Mouse (Mus musculus) heart, embryonic 14.5 days (tissue): ENCODE results near the gene 4921524J17Rik. TPM values are rescaled to one million over a fixed set of nuclear protein-coding genes. Genes with fewer than 3 reads are reported as not detected.

Experiments
- ATAC-seq: fragments of 200-750 bp; cut with Nextera tagmentation; 2 replicates; pipeline ENCODE4 v1.8.0; 2017; ENCODE audit warnings: low read depth, moderate TSS enrichment; ENCODE audit not compliant: insufficient number of reproducible peaks, insufficient read depth, low FRiP score
- H3K27ac ChIP-seq, 2 experiments: fragments of 200-500 bp in 1 of 2; fragments of 300-500 bp in 1 of 2; sonication (generic) in 1 of 2; replicated peaks in 1 of 2; 2 replicates each; pipeline ENCODE4 v1.5.1; 2012 to 2014; ENCODE audit warnings: low read depth in 2 of 2, low read length in 2 of 2, control low read depth in 1 of 2, mild to moderate bottlenecking in 1 of 2, mixed read lengths in 1 of 2; ENCODE audit not compliant: control insufficient read depth in 1 of 2, insufficient read depth in 1 of 2
- H3K27me3 ChIP-seq: fragments of 300-500 bp; sonication (generic); 2 replicates; pipeline ENCODE4 v1.6.1; 2014; ENCODE audit warnings: mild to moderate bottlenecking, low read length, control low read depth; ENCODE audit not compliant: control insufficient read depth, insufficient read depth
- H3K36me3 ChIP-seq: fragments of 300-500 bp; sonication (generic); 2 replicates; pipeline ENCODE4 v1.6.1; 2014; ENCODE audit warnings: mild to moderate bottlenecking, control low read depth, low read length, mixed read lengths; ENCODE audit not compliant: control insufficient read depth, insufficient read depth
- H3K4me1 ChIP-seq, 2 experiments: fragments of 200-500 bp in 1 of 2; fragments of 300-500 bp in 1 of 2; sonication (generic) in 1 of 2; 2 replicates each; pipeline ENCODE4 v1.6.1; 2012 to 2014; ENCODE audit warnings: low read length in 2 of 2, control low read depth in 1 of 2, mixed read lengths in 1 of 2; ENCODE audit not compliant: control insufficient read depth in 2 of 2, insufficient read depth in 2 of 2
- H3K4me2 ChIP-seq: fragments of 300-500 bp; sonication (generic); 2 replicates; pipeline ENCODE4 v1.6.1; 2014; ENCODE audit warnings: mild to moderate bottlenecking, low read length
- H3K4me3 ChIP-seq, 2 experiments: fragments of 200-500 bp in 1 of 2; fragments of 300-500 bp in 1 of 2; sonication (generic) in 1 of 2; 2 replicates each; pipeline ENCODE4 v1.5.1; 2012 to 2014; ENCODE audit warnings: low read length in 2 of 2, mild to moderate bottlenecking in 2 of 2, control low read depth in 1 of 2, low read depth in 1 of 2, moderate library complexity in 1 of 2; ENCODE audit not compliant: control insufficient read depth in 1 of 2, insufficient read depth in 1 of 2
- H3K9ac ChIP-seq: fragments of 300-500 bp; sonication (generic); 2 replicates; pipeline ENCODE4 v1.6.1; 2014; ENCODE audit warnings: mild to moderate bottlenecking, low read length
- H3K9me3 ChIP-seq: fragments of 300-500 bp; sonication (generic); 2 replicates; pipeline ENCODE4 v1.6.1; 2016; ENCODE audit warnings: low read length, control low read depth; ENCODE audit not compliant: control insufficient read depth
- WGBS: fragments of 180-500 bp; shearing (Covaris S2); extraction: QIAGEN DNeasy Blood & Tissue Kit; methylation state at CpG from one replicate; pipeline ENCODE4 v1.1.7; 2014; 5-methylcytosine and 5-hydroxymethylcytosine counted together
- polyA plus RNA-seq: library from polyadenylated mRNA; unstranded; fragments of >200 nt; fragmentation: Nextera tagmentation; extraction: Ambion mirVana; gene quantifications from 2 replicates; pipeline ENCODE4 v1.2.1, GENCODE M21; 2014

4921524J17Rik gene
- polyA plus RNA-seq, 1 experiment from 2014 or later = 58.9 TPM

DNA sequence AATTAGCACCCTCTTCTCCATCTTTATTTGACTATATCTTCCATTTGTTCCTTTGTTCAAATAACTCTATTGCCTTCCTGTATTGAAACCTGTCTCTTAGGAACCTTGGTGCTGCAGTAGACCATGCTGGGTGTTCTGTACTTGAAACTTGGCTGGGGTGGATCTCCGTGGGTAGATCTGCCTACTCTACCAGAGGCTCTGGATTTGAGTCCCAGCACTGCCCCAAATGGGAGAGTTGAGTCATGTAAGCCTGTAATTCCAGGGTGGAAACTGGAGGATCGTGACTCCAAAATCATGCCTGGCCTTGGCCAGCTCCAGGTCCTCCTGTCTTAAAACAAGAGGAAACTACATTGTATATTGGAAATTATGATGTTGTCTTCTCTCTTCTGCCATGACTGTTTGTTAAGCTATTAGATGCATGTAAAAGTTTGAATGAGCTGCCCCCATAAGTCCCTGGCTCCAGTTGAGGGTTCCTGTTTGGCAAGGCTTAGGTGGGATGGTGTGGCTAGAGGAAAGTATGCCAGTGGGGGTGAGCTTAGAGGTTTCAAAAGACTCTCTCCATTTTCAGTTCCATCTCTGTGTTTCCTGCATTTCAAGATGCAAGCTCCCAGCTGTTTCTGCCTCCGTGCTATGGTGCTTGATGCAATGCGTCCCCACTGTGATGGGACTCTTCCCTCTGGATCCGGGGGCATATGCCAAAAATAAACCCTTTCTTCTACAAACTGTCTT, 60.7 kb downstream of the 4921524J17Rik start:
- Histone ChIP-seq H3K27me3 (no peaks in the 10 kb centered on the region), H3K9ac (no peak overlapping the region), H3K4me3 (no peak overlapping the region), H3K9me3 (no peaks in the 10 kb centered on the region), H3K4me1 (peaks cover 21 to 45% of the 10 kb centered on the region in 2 experiments), H3K4me2 (no peak overlapping the region), H3K27ac (no peak overlapping the region), H3K36me3 (no peaks in the 10 kb centered on the region)
- ATAC-seq = no peak
- WGBS = 71% methylated on average over 5 of the region's 5 CpGs

DNA sequence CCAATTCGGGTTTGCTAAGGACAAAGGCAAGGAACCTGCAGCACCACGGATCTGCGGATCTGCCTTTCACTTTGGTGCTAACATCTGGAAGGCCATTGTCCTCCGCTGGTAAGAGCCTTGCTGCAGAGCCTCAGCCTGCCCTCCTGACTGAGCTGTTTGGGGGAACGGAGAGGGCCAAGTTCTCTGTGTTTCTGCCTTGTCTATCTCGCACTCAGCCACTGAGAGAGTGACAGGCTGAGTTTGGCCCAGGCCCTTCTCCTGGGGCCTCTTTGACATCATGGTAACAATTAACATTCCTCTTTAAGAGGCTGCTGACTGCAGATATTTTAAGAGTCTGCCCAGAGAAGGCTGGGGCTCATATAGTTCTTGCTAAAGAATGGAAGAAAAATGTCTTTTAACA, 67.5 kb downstream of the 4921524J17Rik start:
- Histone ChIP-seq H3K36me3 (peaks cover 7% of the 10 kb centered on the region), H3K4me1 (peaks cover 18 to 27% of the 10 kb centered on the region in 2 experiments), H3K27ac (peak overlapping the region; percentile 96 to 99), H3K4me3 (peak overlapping the region; percentile 65 to 67), H3K4me2 (peak overlapping the region; percentile 79), H3K9ac (peak overlapping the region; percentile 93), H3K27me3 (no peaks in the 10 kb centered on the region), H3K9me3 (no peaks in the 10 kb centered on the region)
- ATAC-seq = peak; percentile 88
- WGBS = 21% methylated on average over 6 of the region's 6 CpGs

DNA sequence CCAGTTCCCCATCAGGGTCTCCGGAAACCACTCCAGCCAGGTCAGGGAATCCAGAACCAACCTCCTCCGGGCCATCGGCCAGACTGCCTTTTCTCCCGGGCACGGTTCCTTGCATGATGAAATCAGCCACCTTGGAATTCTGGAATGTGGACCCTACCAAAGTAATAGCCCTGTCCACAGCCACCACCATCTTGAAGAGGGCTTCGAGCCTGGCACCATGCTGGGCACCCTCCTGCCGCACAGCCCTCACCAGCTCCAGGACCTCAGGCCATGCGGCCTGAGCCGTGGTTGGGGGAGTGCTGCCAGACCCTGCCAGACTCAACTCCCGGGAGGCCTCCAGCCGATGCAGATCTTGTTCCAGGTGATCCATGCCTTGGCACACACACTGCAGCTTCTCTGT, 68.0 kb downstream of the 4921524J17Rik start:
- Histone ChIP-seq H3K36me3 (peaks cover 13% of the 10 kb centered on the region), H3K4me1 (peaks cover 18 to 27% of the 10 kb centered on the region in 2 experiments), H3K9ac (peak overlapping the region; percentile 93), H3K4me3 (peak overlapping the region; percentile 65 to 67), H3K27ac (peak overlapping the region; percentile 96 to 99), H3K9me3 (no peaks in the 10 kb centered on the region), H3K27me3 (no peaks in the 10 kb centered on the region), H3K4me2 (peak overlapping the region; percentile 79)
- WGBS = 19% methylated on average over 11 of the region's 11 CpGs
- ATAC-seq = peak; percentile 44

DNA sequence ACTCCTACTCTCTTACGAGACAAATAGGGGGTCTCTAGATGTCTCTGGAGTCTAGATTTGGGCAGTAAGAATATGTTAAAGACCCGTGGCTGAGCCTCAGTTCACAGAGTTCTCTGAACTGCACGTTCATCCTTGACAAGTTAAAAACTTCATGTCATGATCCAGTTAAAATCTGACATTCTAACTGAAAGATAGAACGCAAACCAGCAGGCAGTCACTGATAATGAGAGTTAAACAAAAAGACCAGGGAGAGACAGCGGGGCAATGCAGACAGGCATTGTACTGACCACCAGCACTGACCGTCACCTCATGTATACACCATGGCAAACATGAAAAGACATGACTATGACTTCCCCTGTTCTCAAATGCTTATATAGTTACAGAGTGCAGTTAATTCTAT, 69.2 kb downstream of the 4921524J17Rik start:
- H3K9ac ChIP-seq = peak overlapping the region; percentile 93
- H3K4me3 ChIP-seq = peak overlapping the region; percentile 53 to 65
- no peaks in the 10 kb centered on the region for H3K9me3 ChIP-seq
- H3K36me3 ChIP-seq = peaks cover 25% of the 10 kb centered on the region
- H3K4me1 ChIP-seq = peaks cover 18 to 32% of the 10 kb centered on the region in 2 experiments
- ATAC-seq = no peak
- 17% methylated on average over 6 of the region's 6 CpGs for WGBS
- H3K4me2 ChIP-seq = peak overlapping the region; percentile 79
- H3K27me3 ChIP-seq = no peaks in the 10 kb centered on the region
- H3K27ac ChIP-seq = peak overlapping the region; percentile 40 to 99; a peak in 3 of 4 replicates

DNA sequence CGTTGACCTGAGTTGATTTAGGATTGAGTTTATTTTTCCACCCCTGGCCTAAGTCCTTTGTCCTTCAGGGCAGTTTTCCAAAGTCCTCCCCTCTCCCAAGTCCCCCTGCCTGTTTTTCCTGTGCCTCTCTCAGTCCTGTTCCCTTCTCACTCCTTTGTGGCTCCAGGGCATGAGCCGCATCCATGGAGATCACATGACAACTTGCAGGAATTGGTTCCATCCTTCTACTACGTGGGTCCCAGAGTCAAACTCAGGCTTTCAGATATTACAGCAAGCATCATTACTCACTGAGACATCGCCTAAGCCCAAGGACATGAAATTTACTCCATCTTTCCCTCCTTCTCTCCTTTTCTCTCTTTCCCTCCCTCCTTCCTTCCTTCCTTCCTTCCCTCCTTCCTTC, 70.4 kb downstream of the 4921524J17Rik start:
- ATAC-seq = no peak
- H3K4me2 ChIP-seq = peak overlapping the region; percentile 79
- H3K27ac ChIP-seq = peak overlapping the region; percentile 46 to 99
- H3K27me3 ChIP-seq = no peaks in the 10 kb centered on the region
- 28% methylated on average over 4 of the region's 4 CpGs for WGBS
- no peaks in the 10 kb centered on the region for H3K9me3 ChIP-seq
- peaks cover 13 to 24% of the 10 kb centered on the region in 2 experiments for H3K4me1 ChIP-seq
- peak overlapping the region; percentile 53 to 65 for H3K4me3 ChIP-seq
- H3K9ac ChIP-seq = peak overlapping the region; percentile 93
- H3K36me3 ChIP-seq = peaks cover 35% of the 10 kb centered on the region

Other genes with a start within 250 kb of the 4921524J17Rik start
- gene Olfr371, start 206.8 kb downstream of the 4921524J17Rik start, polyA plus RNA-seq = not detected in 2 replicates
- 61.7 and 61.8 TPM in 2 replicates for gene Orc6, start 133.2 kb downstream of the 4921524J17Rik start, polyA plus RNA-seq
- gene Vps35, start 133.0 kb downstream of the 4921524J17Rik start, polyA plus RNA-seq = 106 and 110 TPM in 2 replicates
- 244 and 271 TPM in 2 replicates for gene Mylk3, start 46.5 kb downstream of the 4921524J17Rik start, polyA plus RNA-seq
- 6.3 and 7.7 TPM in 2 replicates for gene Gpt2, start 59.7 kb upstream of the 4921524J17Rik start, polyA plus RNA-seq
- gene Dnaja2, start 122.5 kb upstream of the 4921524J17Rik start, polyA plus RNA-seq = 130 and 141 TPM in 2 replicates